Mouse (Mus musculus) lung, postnatal 0 days (tissue): ENCODE results near the gene Hnrnpm.

Source experiments
- CTCF ChIP-seq: IDR thresholded peaks from 2 replicates; pipeline ENCODE4 v1.5.1; 2016; ENCODE audit warnings: antibody characterized with exemption, mild to moderate bottlenecking
- EP300 ChIP-seq: IDR thresholded peaks from 2 replicates; pipeline ENCODE4 v1.6.1; 2016; ENCODE audit warnings: antibody characterized with exemption, mild to moderate bottlenecking, control low read depth

- TF ChIP-seq CTCF: peak; percentile 59
- TF ChIP-seq EP300: no peak
Observed at GRCm38 (mm10) chr17:33729215-33729614, 42.6 kb upstream of the Hnrnpm start.
